ENCODE assay signal across 8 mouse cellular contexts in the genomic region with DNA sequence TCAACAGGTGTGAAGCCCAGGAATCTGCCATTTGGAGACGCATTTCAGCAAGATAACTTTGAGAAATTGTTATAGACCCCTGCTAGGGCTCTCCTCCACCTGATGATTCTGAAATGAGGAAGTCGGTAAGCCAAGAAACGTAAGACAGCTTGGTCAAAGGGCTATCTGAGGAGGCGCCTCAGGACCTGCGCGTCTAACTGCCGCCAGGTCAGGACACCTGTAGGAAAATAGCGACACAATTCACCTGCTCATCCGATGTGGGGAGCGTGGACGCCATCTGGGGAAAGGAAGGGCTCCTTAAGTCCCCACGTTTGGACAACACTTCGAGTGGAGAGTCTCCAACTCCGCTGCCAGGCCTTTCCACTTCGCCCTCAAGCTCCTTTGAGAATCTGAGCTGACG. TPM values are rescaled to one million over a fixed set of nuclear protein-coding genes. Genes with fewer than 3 reads are reported as not detected.
DNase-seq lines count a peak whose midpoint lies in the region; ATAC-seq and TF ChIP-seq lines count a peak whose summit lies in the region.

No protein-coding gene starts in this region.

- H3K4me2 ChIP-seq in hindbrain, embryonic 16.5 days (ENCODE audit: low read length) = peak overlapping the region; percentile 78
- peak overlapping the region; percentile 93 for H3K4me2 ChIP-seq in midbrain, embryonic 14.5 days (ENCODE audit: low read length)

- no peak overlapping the region for H3K27ac ChIP-seq in kidney, adult 2 months (ENCODE audit: insufficient read depth, low read depth, low read length)
- H3K27ac ChIP-seq in brown adipose tissue, adult 24 weeks (replicated peaks; ENCODE audit: low read depth, low read length) = peak overlapping the region; percentile 22; the same call in 1 of the 2 replicates
- peak overlapping the region; percentile 21; the same call in 1 of the 2 replicates for H3K27ac ChIP-seq in hindbrain, embryonic 16.5 days (ENCODE audit: low read depth, low read length)
- H3K27ac ChIP-seq in midbrain, embryonic 14.5 days (replicated peaks; ENCODE audit: low read depth, low read length) = no peak overlapping the region

- no peak for DNase-seq in kidney, adult 2 months
- no peak for DNase-seq in kidney, postnatal 10 days
- DNase-seq in midbrain, embryonic 14.5 days = no peak
- no peak for DNase-seq in right cerebral cortex, postnatal 10 days (ENCODE audit: low spot score in 2 of 2)
- no peak for DNase-seq in gastrocnemius, postnatal 25 days
- DNase-seq in retina, postnatal 1 day = no peak

- WGBS in kidney, adult 2 months = 2% methylated on average over 16 of the region's 16 CpGs
- WGBS in hindbrain, embryonic 16.5 days = 1% methylated on average over 16 of the region's 16 CpGs
- 2% methylated on average over 16 of the region's 16 CpGs for WGBS in midbrain, embryonic 14.5 days

- H3K4me3 ChIP-seq in kidney, adult 2 months (ENCODE audit: insufficient read depth, low read depth, low read length) = peak overlapping the region; percentile 57
- H3K4me3 ChIP-seq in brown adipose tissue, adult 24 weeks (ENCODE audit: insufficient read depth, low read depth, low read length) = peak overlapping the region; percentile 59
- peak overlapping the region; percentile 58 for H3K4me3 ChIP-seq in hindbrain, embryonic 16.5 days (ENCODE audit: low read length)
- peak overlapping the region; percentile 57 for H3K4me3 ChIP-seq in midbrain, embryonic 14.5 days (replicated peaks; ENCODE audit: low read depth, low read length)

- H3K4me1 ChIP-seq in kidney, adult 2 months (ENCODE audit: control insufficient read depth, insufficient read depth, low read length) = no peaks in the 10 kb centered on the region
- no peaks in the 10 kb centered on the region for H3K4me1 ChIP-seq in brown adipose tissue, adult 24 weeks (ENCODE audit: control insufficient read depth, insufficient read depth, insufficient read length, low read length)
- H3K4me1 ChIP-seq in hindbrain, embryonic 16.5 days (ENCODE audit: control insufficient read depth, insufficient read depth, low read depth, low read length) = peaks cover 9% of the 10 kb centered on the region
- H3K4me1 ChIP-seq in midbrain, embryonic 14.5 days (ENCODE audit: control insufficient read depth, insufficient read depth, low read length) = peaks cover 13% of the 10 kb centered on the region

- peak overlapping the region; percentile 67 for H3K9ac ChIP-seq in hindbrain, embryonic 16.5 days (ENCODE audit: low read depth, low read length)
- peak overlapping the region; percentile 63 for H3K9ac ChIP-seq in midbrain, embryonic 14.5 days (replicated peaks; ENCODE audit: low read length)

- no peak for TF ChIP-seq POLR2A in kidney, adult 2 months (IDR thresholded peaks at IDR 0.05; ENCODE audit: low read depth, low read length)

- no peak; the same call in 1 of the 2 replicates for ATAC-seq in hindbrain, embryonic 16.5 days
- peak; percentile 32 for ATAC-seq in midbrain, embryonic 14.5 days (ENCODE audit: low FRiP score, low TSS enrichment)

- no peak for TF ChIP-seq CTCF in kidney, adult 2 months (conservative IDR thresholded peaks at IDR 0.05; ENCODE audit: insufficient read depth, insufficient read length, low read depth, low read length)

- no peaks in the 10 kb centered on the region for H3K9me3 ChIP-seq in hindbrain, embryonic 16.5 days (ENCODE audit: control insufficient read depth, low read length)
- no peaks in the 10 kb centered on the region for H3K9me3 ChIP-seq in midbrain, embryonic 14.5 days (ENCODE audit: control insufficient read depth, low read length)

- H3K27me3 ChIP-seq in kidney, adult 2 months (replicated peaks; ENCODE audit: control insufficient read depth, insufficient read depth, low read length) = no peaks in the 10 kb centered on the region
- no peaks in the 10 kb centered on the region for H3K27me3 ChIP-seq in hindbrain, embryonic 16.5 days (replicated peaks; ENCODE audit: control insufficient read depth, insufficient read depth, low read length)
- H3K27me3 ChIP-seq in midbrain, embryonic 14.5 days (ENCODE audit: control insufficient read depth, insufficient read depth, low read length) = no peaks in the 10 kb centered on the region

- no peaks in the 10 kb centered on the region for H3K36me3 ChIP-seq in kidney, adult 2 months (ENCODE audit: control insufficient read depth, insufficient read depth, low read length)
- 0 out of 2 replicates have a peak, but pooled peaks cover 3% of the 10 kb centered on the region for H3K36me3 ChIP-seq in hindbrain, embryonic 16.5 days (ENCODE audit: control insufficient read depth, insufficient read depth, low read length)
- peaks cover 19% of the 10 kb centered on the region for H3K36me3 ChIP-seq in midbrain, embryonic 14.5 days (ENCODE audit: control insufficient read depth, insufficient read depth, low read length)

RNA-seq across cellular contexts. Expression of a gene that starts 0.4 kb away (rescaled TPM):
- 69.8 and 73.2 TPM in 2 replicates for polyA plus RNA-seq in kidney, adult 2 months (2012; rRNA removed)
- polyA plus RNA-seq in brown adipose tissue, adult 24 weeks (2012; ENCODE audit: insufficient read depth, insufficient read length, missing spikeins) = 41.4 and 52.4 TPM in 2 replicates
- polyA plus RNA-seq in hindbrain, embryonic 16.5 days (2015; fragmentation: Nextera tagmentation; extraction: Ambion mirVana) = 105 and 107 TPM in 2 replicates
- 100 and 102 TPM in 2 replicates for polyA plus RNA-seq in midbrain, embryonic 14.5 days (2014; fragmentation: Nextera tagmentation; extraction: Ambion mirVana)
- total RNA-seq in gastrocnemius, postnatal 25 days (2021) = 10 to 100 TPM; 22.7 to 29.7 TPM

RNA-seq across cellular contexts. Expression of a gene that starts 12.5 kb away (rescaled TPM):
- 2.2 and 2.5 TPM in 2 replicates for polyA plus RNA-seq in kidney, adult 2 months (2012; rRNA removed)
- polyA plus RNA-seq in brown adipose tissue, adult 24 weeks (2012; ENCODE audit: insufficient read depth, insufficient read length, missing spikeins) = 3.9 and 4.9 TPM in 2 replicates
- 12.7 and 15.6 TPM in 2 replicates for polyA plus RNA-seq in hindbrain, embryonic 16.5 days (2015; fragmentation: Nextera tagmentation; extraction: Ambion mirVana)
- polyA plus RNA-seq in midbrain, embryonic 14.5 days (2014; fragmentation: Nextera tagmentation; extraction: Ambion mirVana) = 16.2 and 18.5 TPM in 2 replicates
- 1 to 10 TPM; 5.2 to 6.5 TPM for total RNA-seq in gastrocnemius, postnatal 25 days (2021)

RNA-seq across cellular contexts. Expression of a gene that starts 12.6 kb away (rescaled TPM):
- not detected in 2 replicates for polyA plus RNA-seq in kidney, adult 2 months (2012; rRNA removed)
- not detected in 2 replicates for polyA plus RNA-seq in brown adipose tissue, adult 24 weeks (2012; ENCODE audit: insufficient read depth, insufficient read length, missing spikeins)
- 0.51 and 1.5 TPM in 2 replicates for polyA plus RNA-seq in hindbrain, embryonic 16.5 days (2015; fragmentation: Nextera tagmentation; extraction: Ambion mirVana)
- 2.2 and 3.7 TPM in 2 replicates for polyA plus RNA-seq in midbrain, embryonic 14.5 days (2014; fragmentation: Nextera tagmentation; extraction: Ambion mirVana)
- total RNA-seq in gastrocnemius, postnatal 25 days (2021) = not detected

RNA-seq across cellular contexts. Expression of a gene that starts 24.7 kb away (rescaled TPM):
- 1.1 and 1.3 TPM in 2 replicates for polyA plus RNA-seq in kidney, adult 2 months (2012; rRNA removed)
- 0.38 and 1.1 TPM in 2 replicates for polyA plus RNA-seq in brown adipose tissue, adult 24 weeks (2012; ENCODE audit: insufficient read depth, insufficient read length, missing spikeins)
- polyA plus RNA-seq in hindbrain, embryonic 16.5 days (2015; fragmentation: Nextera tagmentation; extraction: Ambion mirVana) = 2.5 and 3.3 TPM in 2 replicates
- 2.2 and 3.2 TPM in 2 replicates for polyA plus RNA-seq in midbrain, embryonic 14.5 days (2014; fragmentation: Nextera tagmentation; extraction: Ambion mirVana)
- 1 to 10 TPM; 1.1 to 1.2 TPM for total RNA-seq in gastrocnemius, postnatal 25 days (2021)

RNA-seq across cellular contexts. Expression of a gene that starts 36.7 kb away (rescaled TPM):
- polyA plus RNA-seq in kidney, adult 2 months (2012; rRNA removed) = 19.5 and 20.7 TPM in 2 replicates
- polyA plus RNA-seq in brown adipose tissue, adult 24 weeks (2012; ENCODE audit: insufficient read depth, insufficient read length, missing spikeins) = 3.8 and 4.2 TPM in 2 replicates
- polyA plus RNA-seq in hindbrain, embryonic 16.5 days (2015; fragmentation: Nextera tagmentation; extraction: Ambion mirVana) = 15.7 and 16.2 TPM in 2 replicates
- polyA plus RNA-seq in midbrain, embryonic 14.5 days (2014; fragmentation: Nextera tagmentation; extraction: Ambion mirVana) = 9.1 and 11.2 TPM in 2 replicates
- total RNA-seq in gastrocnemius, postnatal 25 days (2021) = 1 to 10 TPM; 1.5 to 1.6 TPM

Comparison
In these comparisons a context has a peak if more than half of its experiments do, and no peak if none do; other contexts are left out.
1. H3K27ac ChIP-seq: peak in brown adipose tissue, adult 24 weeks (single experiment) and hindbrain, embryonic 16.5 days (single experiment); none in kidney, adult 2 months (single experiment) and midbrain, embryonic 14.5 days (single experiment).
2. Peak in every context shown above with its lines, with median percentiles within 50 percentile points of each other: H3K4me3 ChIP-seq.